Mouse (Mus musculus) CH12.LX (cell line): ENCODE measurements around the gene Strc.

Experiments
- CTCF ChIP-seq, 2 experiments: IDR thresholded peaks in 1 of 2; conservative IDR thresholded peaks in 1 of 2; 2 replicates each; pipeline ENCODE4 v1.5.1; 2011 to 2012; ENCODE audit warnings: low read depth in 2 of 2, low read length in 2 of 2, improper control_type of control experiment in 1 of 2, inconsistent platforms in 1 of 2, mild to moderate bottlenecking in 1 of 2, moderate library complexity in 1 of 2
- EP300 ChIP-seq: IDR thresholded peaks from 2 replicates; pipeline ENCODE4 v1.6.1; 2011; ENCODE audit warnings: low read length, improper control_type of control experiment
- ETS1 ChIP-seq: conservative IDR thresholded peaks from 2 replicates; pipeline ENCODE4 v1.6.1; 2012; ENCODE audit warnings: low read depth, mild to moderate bottlenecking, inconsistent platforms, low read length, improper control_type of control experiment, moderate library complexity
- JUND ChIP-seq: conservative IDR thresholded peaks from 2 replicates; pipeline ENCODE4 v1.6.1; 2011; ENCODE audit warnings: low read depth, low read length, improper control_type of control experiment
- POLR2A ChIP-seq: IDR thresholded peaks from 2 replicates; pipeline ENCODE4 v1.6.1; 2011; ENCODE audit warnings: low read depth, mild to moderate bottlenecking, improper control_type of control experiment, low read length
- POLR2AphosphoS2 ChIP-seq: IDR thresholded peaks from 2 replicates; pipeline ENCODE4 v1.6.1; 2011; ENCODE audit warnings: low read depth, low read length, improper control_type of control experiment
- RCOR1 ChIP-seq: conservative IDR thresholded peaks from 2 replicates; pipeline ENCODE4 v1.6.1; 2012; ENCODE audit warnings: low read depth, mild to moderate bottlenecking, inconsistent platforms, low read length, improper control_type of control experiment
- USF1 ChIP-seq: IDR thresholded peaks from 2 replicates; pipeline ENCODE4 v1.6.1; 2014; ENCODE audit warnings: low read depth, mild to moderate bottlenecking, inconsistent platforms, low read length, improper control_type of control experiment
- ZKSCAN1 ChIP-seq: IDR thresholded peaks from 2 replicates; pipeline ENCODE4 v1.6.1; 2012; ENCODE audit warnings: low read depth, inconsistent platforms, low read length, improper control_type of control experiment, borderline replicate concordance
- ZNF384 ChIP-seq: IDR thresholded peaks from 2 replicates; pipeline ENCODE4 v1.6.1; 2012; ENCODE audit warnings: low read depth, low read length, improper control_type of control experiment, inconsistent platforms

GRCm38 (mm10) chr2:121434854-121435253, 47.9 kb upstream of the Strc start:
- TF ChIP-seq ZNF384 (no peak), POLR2AphosphoS2 (no peak), JUND (no peak), ETS1 (no peak), CTCF (conservative IDR thresholded peaks at IDR 0.05 in 1 of 2, IDR thresholded peaks at IDR 0.05 in 1 of 2; ENCODE audit: low read depth in 2 of 2, low read length in 2 of 2) (peak; percentile 38 to 67; a peak in 3 of 4 replicates), EP300 (no peak), POLR2A (0 out of 2 replicates have a peak, but pooled peaks have one; percentile 20), ZKSCAN1 (no peak), USF1 (no peak), RCOR1 (no peak)
